Mouse (Mus musculus): Measurements from ENCODE around the gene Rps6kb2. TPM values are rescaled to one million over a fixed set of nuclear protein-coding genes. Genes with fewer than 3 reads are reported as not detected.

The Rps6kb2 gene
- polyA plus RNA-seq, 1 experiment = 85.6 TPM

GRCm38 (mm10) chr19:4190831-4191334, 27.7 kb upstream of the Rps6kb2 start, which contains the start of gene Tbc1d10c:
TSS of gene Tbc1d10c (minus strand) at chr19:4191284.
- no peak for DNase-seq (ENCODE audit: extremely low spot score in 1 of 2, low spot score in 1 of 2)

DNA sequence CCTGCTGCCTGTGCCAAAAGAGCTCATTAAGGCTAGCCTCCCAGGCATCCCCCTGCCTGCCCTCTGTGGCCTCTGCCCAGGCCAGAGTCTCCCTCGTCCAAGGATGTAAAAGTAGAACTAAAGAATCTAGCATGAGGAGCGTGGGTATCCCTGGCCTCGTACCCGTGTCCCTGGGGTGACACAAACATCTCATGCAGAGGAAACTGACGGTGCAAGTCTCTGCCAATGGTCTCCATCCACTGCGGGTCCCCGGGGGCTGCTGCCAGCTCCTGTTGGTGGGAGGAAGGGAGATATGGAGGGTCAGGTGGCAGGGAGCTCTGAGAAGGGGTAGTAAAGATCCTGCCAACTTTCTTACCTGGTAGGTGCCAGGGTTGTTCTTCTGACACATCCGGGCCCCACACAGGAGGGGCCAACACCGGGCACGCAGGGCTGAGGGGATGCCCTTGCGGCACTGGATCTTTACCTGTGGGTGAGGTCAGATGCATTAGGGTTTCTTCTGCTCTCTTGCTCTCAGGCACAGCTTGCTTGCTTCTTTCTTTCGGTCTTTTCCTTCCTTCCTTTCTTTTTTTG, 26.0 kb upstream of the Rps6kb2 start:
- no peak for DNase-seq (ENCODE audit: extremely low spot score in 1 of 2, low spot score in 1 of 2)

- no peak for DNase-seq (ENCODE audit: extremely low spot score in 1 of 2, low spot score in 1 of 2)
Measured at GRCm38 (mm10) chr19:4187303-4187702, 24.1 kb upstream of the Rps6kb2 start.

- DNase-seq (ENCODE audit: extremely low spot score in 1 of 2, low spot score in 1 of 2) = no peak
Measured at GRCm38 (mm10) chr19:4184976-4185975, 22.1 kb upstream of the Rps6kb2 start.

GRCm38 (mm10) chr19:4183689-4184088, 20.5 kb upstream of the Rps6kb2 start:
- no peak for DNase-seq (ENCODE audit: extremely low spot score in 1 of 2, low spot score in 1 of 2)

DNA sequence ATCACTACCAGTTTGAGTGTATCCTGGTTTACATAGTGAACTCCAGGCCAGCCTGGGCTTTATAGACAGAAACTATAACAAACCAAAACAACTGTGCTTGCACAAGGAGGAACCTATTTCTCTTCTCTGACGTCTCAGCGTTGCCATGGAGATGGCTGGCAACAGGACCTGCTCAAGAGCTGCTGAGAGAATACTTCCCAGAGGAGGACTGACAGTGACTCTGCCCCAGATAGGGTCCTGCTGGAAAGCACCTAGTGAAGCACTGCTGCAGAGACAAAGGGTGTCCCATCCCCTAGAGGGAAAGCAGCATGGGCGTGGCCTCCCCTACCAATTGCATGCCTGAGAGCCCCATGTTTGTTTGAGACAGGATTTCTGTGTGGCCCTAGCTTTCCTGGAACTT, 18.7 kb upstream of the Rps6kb2 start:
- peak; percentile 61 to 86 for DNase-seq (ENCODE audit: extremely low spot score in 1 of 2, low spot score in 1 of 2)

DNA sequence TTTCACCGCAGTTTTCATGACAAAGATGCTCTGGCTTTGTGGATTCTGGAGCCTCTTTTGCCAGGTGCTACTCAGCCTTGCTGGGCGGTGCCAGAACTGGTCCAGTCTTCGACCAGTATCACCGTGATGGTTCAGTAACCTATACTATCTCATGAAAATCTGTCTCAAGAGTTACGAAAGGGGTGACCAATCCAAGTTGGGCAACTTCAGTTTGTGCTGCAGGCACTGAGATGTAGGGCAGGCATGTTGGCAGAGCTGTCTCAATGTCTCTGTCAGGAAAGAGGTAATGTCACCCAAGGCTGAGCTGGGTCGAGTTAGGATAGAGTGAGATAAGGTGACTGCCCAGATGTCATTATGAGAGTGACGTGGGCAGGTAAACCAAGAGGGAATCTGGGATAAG, 17.3 kb upstream of the Rps6kb2 start:
- DNase-seq (ENCODE audit: extremely low spot score in 1 of 2, low spot score in 1 of 2) = no peak

DNA sequence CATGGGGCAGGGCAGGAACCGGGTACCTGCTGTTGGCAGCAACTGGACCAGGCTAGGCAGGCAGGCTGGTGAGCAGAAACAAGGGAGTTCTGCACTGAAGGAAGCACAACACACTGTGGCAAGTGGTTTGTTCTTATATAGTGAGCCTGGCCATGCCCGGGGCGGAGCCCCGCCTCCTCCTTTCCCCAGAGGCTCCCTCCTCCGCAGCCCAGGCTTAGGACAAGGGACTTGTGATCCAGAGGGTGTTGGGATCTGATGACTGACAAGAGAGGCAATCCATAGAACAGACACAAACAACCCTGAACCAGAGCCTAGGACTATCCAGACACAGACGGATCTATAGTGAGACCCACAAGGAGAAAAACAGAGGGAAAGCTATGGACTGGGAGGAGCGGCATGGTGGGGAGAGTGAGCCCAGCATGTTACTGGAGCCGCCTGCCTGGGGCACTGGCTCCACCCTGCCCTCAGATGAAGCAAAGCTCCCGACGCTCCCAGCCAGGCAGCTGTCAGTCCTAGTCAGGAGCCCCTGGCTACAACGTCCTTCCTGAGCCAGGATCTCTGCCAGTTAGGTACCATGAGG, 12.3 kb upstream of the Rps6kb2 start, which contains the start of gene Carns1:
Gene Carns1 (minus strand): TSS at position 112 of the 580 bp plus-strand sequence.
- no peak for DNase-seq (ENCODE audit: extremely low spot score in 1 of 2, low spot score in 1 of 2)

GRCm38 (mm10) chr19:4172925-4173324, 9.8 kb upstream of the Rps6kb2 start:
- no peak for DNase-seq (ENCODE audit: extremely low spot score in 1 of 2, low spot score in 1 of 2)

GRCm38 (mm10) chr19:4171393-4172290, 8.5 kb upstream of the Rps6kb2 start:
- no peak for DNase-seq (ENCODE audit: extremely low spot score in 1 of 2, low spot score in 1 of 2)

DNA sequence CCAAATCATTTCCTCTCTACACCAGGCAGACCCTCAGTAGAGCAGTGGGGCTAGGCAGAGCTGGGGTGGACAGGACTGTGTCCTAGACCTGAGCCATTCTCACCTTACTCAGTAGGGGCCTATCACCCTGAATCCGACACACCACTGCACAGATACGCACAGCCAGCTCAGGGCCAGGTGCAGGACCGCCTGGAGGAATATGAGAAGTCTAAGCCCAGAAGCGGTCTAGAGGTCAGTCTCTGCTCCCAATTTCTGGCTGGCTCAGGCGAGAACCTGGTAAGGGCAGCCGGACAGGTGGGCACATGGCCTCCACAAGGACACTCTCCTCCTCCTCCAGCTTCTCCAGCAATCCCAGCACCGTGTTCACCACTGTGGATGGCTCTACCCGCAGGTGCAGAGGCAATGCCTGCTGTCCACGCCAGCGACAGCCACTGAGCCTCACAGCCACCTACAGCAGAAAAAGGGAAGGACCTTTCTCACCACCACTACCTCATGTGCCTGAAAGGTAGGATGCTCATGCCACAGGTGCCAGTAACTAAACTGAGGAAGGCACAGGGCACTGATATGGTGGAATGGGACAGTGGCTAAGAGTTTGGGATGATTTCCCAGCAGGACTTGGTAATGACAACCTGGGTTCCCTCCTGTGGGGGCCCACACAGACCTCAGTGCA, 7.7 kb upstream of the Rps6kb2 start:
- DNase-seq (ENCODE audit: extremely low spot score in 1 of 2, low spot score in 1 of 2) = no peak

GRCm38 (mm10) chr19:4169810-4170209, 6.7 kb upstream of the Rps6kb2 start:
- no peak for DNase-seq (ENCODE audit: extremely low spot score in 1 of 2, low spot score in 1 of 2)

DNA sequence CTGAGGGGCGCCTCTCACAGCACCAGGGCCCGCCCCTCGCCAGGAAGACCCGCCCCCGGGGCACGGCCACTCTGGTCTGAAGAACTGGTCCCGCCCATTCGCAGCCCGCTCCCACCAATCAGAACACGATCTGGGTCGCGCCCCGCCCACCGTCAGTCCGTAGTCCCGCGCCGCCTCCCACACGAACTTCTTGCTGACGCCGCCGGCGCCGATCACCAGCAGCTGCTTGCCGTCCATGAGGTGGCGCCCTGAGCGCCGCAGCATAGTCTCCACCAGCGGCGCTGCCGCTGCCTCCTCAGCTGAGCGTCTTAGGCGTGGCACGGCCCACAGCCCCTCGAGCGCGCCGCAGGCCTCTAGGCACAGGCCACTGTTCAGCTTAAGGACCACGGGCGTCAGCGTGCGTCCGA, 6.2 kb upstream of the Rps6kb2 start:
- peak; percentile 98 to 100 for DNase-seq (ENCODE audit: extremely low spot score in 1 of 2, low spot score in 1 of 2)

GRCm38 (mm10) chr19:4166678-4167476, 3.7 kb upstream of the Rps6kb2 start:
- no peak for DNase-seq (ENCODE audit: extremely low spot score in 1 of 2, low spot score in 1 of 2)

GRCm38 (mm10) chr19:4164721-4165120, 1.6 kb upstream of the Rps6kb2 start:
- no peak for DNase-seq (ENCODE audit: extremely low spot score in 1 of 2, low spot score in 1 of 2)

DNA sequence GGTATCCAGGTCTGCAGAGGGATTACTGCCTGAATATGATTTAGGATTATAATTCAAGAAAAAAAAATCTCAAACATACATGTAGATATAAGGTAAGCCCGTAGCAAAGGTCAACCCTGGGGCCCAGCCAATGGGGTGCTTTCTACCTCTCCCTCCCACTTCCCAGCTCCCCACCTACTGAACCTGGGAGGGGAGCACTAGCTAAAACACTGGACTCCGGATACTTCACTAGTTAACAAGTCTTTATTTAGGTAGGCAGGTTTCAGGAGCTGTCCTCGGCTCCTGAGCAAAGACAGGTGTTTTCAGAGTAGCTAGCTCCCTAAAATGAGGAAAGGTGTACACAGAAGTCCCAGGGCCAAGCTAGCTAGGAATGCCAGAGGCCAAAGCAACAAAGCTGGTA, 946 bp upstream of the Rps6kb2 start:
- no peak for DNase-seq (ENCODE audit: extremely low spot score in 1 of 2, low spot score in 1 of 2)

DNA sequence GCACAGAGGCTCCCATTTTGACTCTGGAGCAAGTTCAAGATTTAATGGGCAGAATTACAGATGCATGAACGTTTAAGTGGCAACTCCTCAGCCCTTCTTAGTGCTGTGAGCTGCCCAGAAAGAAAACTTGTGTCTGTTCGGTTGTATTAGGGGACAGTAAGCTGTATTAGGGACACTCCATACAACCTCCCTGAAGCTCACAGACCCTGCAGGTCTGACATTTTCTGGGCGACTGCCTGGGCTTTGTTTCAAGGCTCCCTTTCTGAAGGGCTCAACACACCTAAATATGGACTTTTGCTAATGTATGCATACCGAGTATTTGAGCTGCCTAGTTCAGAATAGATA, 361 bp upstream of the Rps6kb2 start:
- DNase-seq (ENCODE audit: extremely low spot score in 1 of 2, low spot score in 1 of 2) = no peak

GRCm38 (mm10) chr19:4159049-4159448, 4.1 kb downstream of the Rps6kb2 start:
- DNase-seq (ENCODE audit: extremely low spot score in 1 of 2, low spot score in 1 of 2) = no peak

DNA sequence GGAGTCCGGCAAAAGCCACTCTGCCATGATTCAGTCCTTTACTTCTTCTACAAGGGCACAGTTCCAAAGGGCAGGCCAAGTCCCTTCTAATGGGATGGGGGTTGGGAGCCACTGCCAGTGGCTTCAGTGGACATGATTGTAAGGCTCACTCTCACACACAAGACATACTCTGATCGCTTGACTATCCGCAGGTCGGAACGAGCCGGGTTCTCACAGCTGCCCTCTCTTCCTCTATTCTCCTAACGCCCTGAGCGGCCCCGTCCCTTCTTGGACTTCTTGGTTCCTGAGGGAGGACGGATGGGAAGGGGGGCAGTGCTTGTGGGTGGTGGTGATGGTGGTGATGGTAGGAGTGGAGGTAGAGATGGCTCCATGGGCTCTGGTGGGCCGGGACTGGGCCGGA, 6.4 kb downstream of the Rps6kb2 start:
- no peak for DNase-seq (ENCODE audit: extremely low spot score in 1 of 2, low spot score in 1 of 2)
